Mouse (Mus musculus): ENCODE measurements around the gene Hscb.

DNA sequence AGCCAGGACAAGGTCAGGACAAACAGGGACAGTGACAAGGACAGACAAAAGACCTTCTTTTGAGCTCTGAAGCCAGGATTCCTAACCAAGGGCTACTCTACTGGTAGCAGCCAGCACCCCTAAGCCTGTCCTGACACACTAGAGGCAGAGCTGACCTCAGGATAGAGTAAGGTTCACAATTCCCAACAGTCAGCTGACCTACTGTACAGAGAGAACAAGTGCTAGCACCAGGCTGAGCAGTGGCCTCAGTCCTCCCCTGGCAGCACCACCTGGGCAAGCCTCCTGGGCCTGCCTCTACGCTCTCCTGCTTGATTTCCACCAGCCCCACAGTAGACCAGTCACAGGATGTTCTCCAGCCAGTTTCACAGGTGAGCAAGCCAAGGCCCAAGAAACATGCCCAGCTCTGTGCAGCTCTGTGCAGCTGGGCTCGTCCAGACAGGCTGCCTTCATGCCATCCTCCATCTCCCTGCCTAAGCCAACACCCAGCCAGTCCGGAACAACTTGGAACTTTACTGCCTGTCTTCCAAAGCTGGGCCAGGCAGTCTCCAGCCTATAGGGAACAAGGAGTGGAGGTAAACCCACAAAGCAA, 38.4 kb downstream of the Hscb start:
- no peak for TF ChIP-seq POLR2A (IDR thresholded peaks at IDR 0.05; ENCODE audit: insufficient read depth, low read depth, low read length)
- TF ChIP-seq CTCF (IDR thresholded peaks at IDR 0.05; ENCODE audit: insufficient read depth, low read depth, low read length), result no peak

Data from olfactory bulb, adult 2 months (tissue).